Comparison of ENCODE assay signal across 8 mouse cellular contexts in the genomic region with DNA sequence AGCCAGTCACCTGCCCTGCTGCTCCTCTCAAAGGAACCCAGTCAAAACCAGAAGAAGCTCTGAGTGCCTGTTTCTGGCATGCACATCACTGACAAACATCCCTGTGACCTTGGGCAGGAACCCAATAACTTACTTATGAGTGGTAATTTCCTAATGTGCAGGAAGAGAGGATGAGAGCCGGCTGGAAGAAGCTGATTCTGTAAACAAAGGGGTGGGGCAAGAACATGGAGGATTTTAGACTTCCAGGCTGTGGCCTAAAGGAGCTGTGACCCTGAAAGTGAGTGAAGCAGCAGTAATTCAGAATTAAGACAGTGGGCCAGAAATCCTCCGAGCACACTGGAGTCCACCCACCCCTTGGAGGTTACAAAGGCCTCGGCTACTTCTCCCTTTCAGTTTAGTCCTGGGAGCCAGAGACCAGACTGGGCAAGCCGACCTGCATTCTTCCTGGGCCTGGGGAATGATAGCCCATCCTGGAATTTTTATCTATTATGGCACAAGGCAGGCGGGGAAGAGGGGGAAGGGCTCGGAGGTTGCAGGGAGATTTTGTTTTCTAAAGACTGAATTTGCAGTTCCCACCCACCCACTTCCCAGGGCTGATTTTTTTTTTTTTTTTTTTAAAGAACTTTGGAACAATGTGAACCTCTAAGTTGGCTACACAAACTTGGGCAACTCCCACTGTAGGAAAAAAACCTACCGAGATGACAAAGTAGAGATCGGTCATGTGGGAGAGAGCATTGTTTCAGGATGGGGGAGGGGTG. TPM values are rescaled to one million over a fixed set of nuclear protein-coding genes. Genes with fewer than 3 reads are reported as not detected.
DNase-seq lines count a peak whose midpoint lies in the region; ATAC-seq and TF ChIP-seq lines count a peak whose summit lies in the region.

No protein-coding gene starts in this region.

- H3K36me3 ChIP-seq in ES-E14 (ENCODE audit: control insufficient read depth, insufficient read depth, low read length, poor library complexity, severe bottlenecking): peaks cover 2% of the 10 kb centered on the region
- H3K36me3 ChIP-seq in lung, embryonic 16.5 days (ENCODE audit: control insufficient read depth, insufficient read depth, low read length): no peaks in the 10 kb centered on the region
- H3K36me3 ChIP-seq in stomach, embryonic 15.5 days: no peaks in the 10 kb centered on the region

- ATAC-seq in lung, embryonic 16.5 days (ENCODE audit: low read depth): peak; percentile 1; the same call in 1 of the 2 replicates
- ATAC-seq in stomach, embryonic 15.5 days (ENCODE audit: insufficient read depth, low FRiP score, low read depth): no peak

- H3K4me1 ChIP-seq in ES-E14 (ENCODE audit: control insufficient read depth in 2 of 2, insufficient read depth in 2 of 2, low read length in 2 of 2, poor library complexity in 1 of 2): peaks cover 15 to 35% of the 10 kb centered on the region in 2 experiments
- H3K4me1 ChIP-seq in brown adipose tissue, adult 24 weeks (ENCODE audit: control insufficient read depth, insufficient read depth, insufficient read length, low read length): peaks cover 48% of the 10 kb centered on the region
- peaks cover 69% of the 10 kb centered on the region for H3K4me1 ChIP-seq in lung, embryonic 16.5 days (replicated peaks; ENCODE audit: control insufficient read depth, insufficient read depth, low read length)
- peaks cover 64% of the 10 kb centered on the region for H3K4me1 ChIP-seq in stomach, embryonic 15.5 days

- H3K4me3 ChIP-seq in ES-E14 (ENCODE audit: insufficient read depth in 1 of 2, low read depth in 1 of 2, low read length in 2 of 2, poor library complexity in 1 of 2, severe bottlenecking in 1 of 2): peak overlapping the region; percentile 2 to 47; a peak in 2 of 4 replicates
- H3K4me3 ChIP-seq in brown adipose tissue, adult 24 weeks (ENCODE audit: insufficient read depth, low read depth, low read length): peak overlapping the region; percentile 24
- peak overlapping the region; percentile 1; the same call in 1 of the 2 replicates for H3K4me3 ChIP-seq in lung, embryonic 16.5 days (ENCODE audit: low read length)
- H3K4me3 ChIP-seq in stomach, embryonic 15.5 days (replicated peaks): no peak overlapping the region

- peak overlapping the region; percentile 60 for H3K9ac ChIP-seq in ES-E14 (ENCODE audit: insufficient read depth, low read depth, low read length, poor library complexity, severe bottlenecking)
- H3K9ac ChIP-seq in lung, embryonic 16.5 days (ENCODE audit: low read length): peak overlapping the region; percentile 54
- H3K9ac ChIP-seq in stomach, embryonic 15.5 days: no peak overlapping the region

- peak overlapping the region; percentile 99 for H3K27ac ChIP-seq in ES-E14 (ENCODE audit: insufficient read depth, low read depth, low read length, poor library complexity, severe bottlenecking)
- peak overlapping the region; percentile 96 for H3K27ac ChIP-seq in brown adipose tissue, adult 24 weeks (replicated peaks; ENCODE audit: low read depth, low read length)
- peak overlapping the region; percentile 93 for H3K27ac ChIP-seq in lung, embryonic 16.5 days (ENCODE audit: low read length)
- peak overlapping the region; percentile 99 for H3K27ac ChIP-seq in stomach, embryonic 15.5 days

- in situ Hi-C loops in ES-E14 (cut with MboI; ENCODE audit: low sequenced_read_pairs in 2 of 2, unreplicated experiment in 2 of 2): loop anchor here in 1 of 2 experiments (5.0 kb wide), 1 partner anchor 36 kb away; no protein-coding TSS in a partner anchor

- intact Hi-C loops in left cerebral cortex, postnatal 14 days (cut with DNase I): no loop called here

- peak overlapping the region; percentile 24 for H3K4me2 ChIP-seq in lung, embryonic 16.5 days (ENCODE audit: low read depth, low read length)
- H3K4me2 ChIP-seq in stomach, embryonic 15.5 days: peak overlapping the region; percentile 24; the same call in 1 of the 2 replicates

- no peaks in the 10 kb centered on the region for H3K9me3 ChIP-seq in ES-E14 (ENCODE audit: control insufficient read depth, insufficient read depth, low read depth, low read length)
- H3K9me3 ChIP-seq in lung, embryonic 16.5 days (ENCODE audit: control insufficient read depth, low read length): no peaks in the 10 kb centered on the region
- no peaks in the 10 kb centered on the region for H3K9me3 ChIP-seq in stomach, embryonic 15.5 days

- DNase-seq in ES-E14 (ENCODE audit: low read depth, low spot score): no peak
- DNase-seq in heart, adult 9 months (ENCODE audit: low spot score in 2 of 2): peak; percentile 76 to 77
- DNase-seq in kidney, adult 9 months: peak; percentile 85
- no peak for DNase-seq in left cerebral cortex, adult 8-10 months (ENCODE audit: low spot score in 2 of 2)
- DNase-seq in left cerebral cortex, postnatal 14 days (ENCODE audit: low spot score in 2 of 2): no peak

- H3K27me3 ChIP-seq in lung, embryonic 16.5 days (ENCODE audit: control insufficient read depth, insufficient read depth, low read depth, low read length): no peaks in the 10 kb centered on the region
- H3K27me3 ChIP-seq in stomach, embryonic 15.5 days (replicated peaks): no peaks in the 10 kb centered on the region

- 7% methylated on average over 8 of the region's 8 CpGs for WGBS in lung, embryonic 16.5 days
- WGBS in stomach, embryonic 15.5 days: 6% methylated on average over 8 of the region's 8 CpGs

TF ChIP-seq in ES-E14, 5 proteins besides CTCF, POLR2A, EP300 and RAD21:
- TF ChIP-seq ZNF384 (IDR thresholded peaks at IDR 0.05; ENCODE audit: low read depth, low read length): no peak
- no peak for TF ChIP-seq ZC3H11A (IDR thresholded peaks at IDR 0.05; ENCODE audit: borderline replicate concordance, low read depth, low read length)
- no peak for TF ChIP-seq CHD2 (IDR thresholded peaks at IDR 0.05; ENCODE audit: low read depth, low read length)
- TF ChIP-seq HCFC1 (IDR thresholded peaks at IDR 0.05; ENCODE audit: borderline replicate concordance, insufficient read depth, low read length): no peak

RNA-seq across cellular contexts. Expression of a gene that starts 35.0 kb away (rescaled TPM):
- 55.6 and 80.8 TPM in 2 replicates for total RNA-seq in ES-E14 (2012; rRNA removed)
- 49.2 and 54.3 TPM in 2 replicates for polyA plus RNA-seq in brown adipose tissue, adult 24 weeks (2012; ENCODE audit: insufficient read depth, insufficient read length, missing spikeins)
- 76.3 and 83.2 TPM in 2 replicates for polyA plus RNA-seq in lung, embryonic 16.5 days (2015; fragmentation: Nextera tagmentation; extraction: Ambion mirVana)
- polyA plus RNA-seq in stomach, embryonic 15.5 days (2015; fragmentation: Nextera tagmentation; extraction: Ambion mirVana): 63.6 and 68.9 TPM in 2 replicates
- total RNA-seq in left cerebral cortex, adult 8-10 months (2022): 100 to 1,000 TPM in 1 of 4 experiments, 10 to 100 TPM in 3; 88.9 to 100 (median 94.9) TPM
- total RNA-seq in left cerebral cortex, postnatal 14 days (2021): 10 to 100 TPM; 77.7 to 79.5 TPM

Comparison
In these comparisons a context has a peak if more than half of its experiments do, and no peak if none do; other contexts are left out.
1. DNase-seq: peak in heart, adult 9 months (2 of 2) and kidney, adult 9 months (single experiment); none in ES-E14 (single experiment), left cerebral cortex, adult 8-10 months (0 of 2) and left cerebral cortex, postnatal 14 days (0 of 2).
2. Peak in every context shown above with its lines, with median percentiles within 50 percentile points of each other: H3K27ac ChIP-seq.